Mouse (Mus musculus) liver, embryonic 14.5 days (tissue): ENCODE measurements around the gene Tmem41b. TPM values are rescaled to one million over a fixed set of nuclear protein-coding genes. Genes with fewer than 3 reads are reported as not detected.

ENCODE experiments used
- ATAC-seq: fragments of 200-750 bp; cut with Nextera tagmentation; 2 replicates; pipeline ENCODE4 v1.8.0; 2017; ENCODE audit warnings: moderate number of reproducible peaks, mild to moderate bottlenecking, moderate library complexity; ENCODE audit not compliant: insufficient read depth
- DNase-seq, 3 experiments: peaks; one replicate each; pipeline ENCODE4 v3.0.0-alpha.2; 2012 to 2013; ENCODE audit warnings: low read depth in 3 of 3, low spot score in 3 of 3
- H3K27ac ChIP-seq: fragments of 300-500 bp; sonication (generic); 2 replicates; pipeline ENCODE4 v1.5.1; 2014; ENCODE audit warnings: moderate library complexity, mild to moderate bottlenecking, control low read depth, inconsistent platforms
- H3K27me3 ChIP-seq: fragments of 300-500 bp; sonication (generic); 2 replicates; pipeline ENCODE4 v1.6.1; 2014; ENCODE audit warnings: mild to moderate bottlenecking, low read length, moderate library complexity; ENCODE audit not compliant: control insufficient read depth, insufficient read depth
- H3K36me3 ChIP-seq: fragments of 300-500 bp; sonication (generic); replicated peaks from 2 replicates; pipeline ENCODE4 v1.6.1; 2014; ENCODE audit warnings: low read depth; ENCODE audit not compliant: control insufficient read depth, insufficient read depth
- H3K4me1 ChIP-seq, 2 experiments: fragments of 200-500 bp in 1 of 2; fragments of 300-500 bp in 1 of 2; sonication (generic) in 1 of 2; replicated peaks; 2 replicates each; pipeline ENCODE4 v1.6.1; 2012 to 2014; ENCODE audit warnings: antibody characterized with exemption in 1 of 2, inconsistent platforms in 1 of 2, low read length in 1 of 2; ENCODE audit not compliant: control insufficient read depth in 2 of 2, insufficient read depth in 2 of 2
- H3K4me2 ChIP-seq: fragments of 300-500 bp; sonication (generic); 2 replicates; pipeline ENCODE4 v1.6.1; 2014; ENCODE audit warnings: low read depth, mild to moderate bottlenecking, control low read depth, moderate library complexity
- H3K4me3 ChIP-seq, 2 experiments: fragments of 200-500 bp in 1 of 2; fragments of 300-500 bp in 1 of 2; sonication (generic) in 1 of 2; 2 replicates each; pipeline ENCODE4 v1.5.1; 2012 to 2014; ENCODE audit warnings: low read depth in 2 of 2, low read length in 2 of 2, mild to moderate bottlenecking in 2 of 2, control low read depth in 1 of 2, inconsistent platforms in 1 of 2, moderate library complexity in 1 of 2; ENCODE audit not compliant: insufficient read depth in 1 of 2
- H3K9ac ChIP-seq: fragments of 300-500 bp; sonication (generic); replicated peaks from 2 replicates; pipeline ENCODE4 v1.6.1; 2014; ENCODE audit warnings: mild to moderate bottlenecking, control low read depth, moderate library complexity
- H3K9me3 ChIP-seq: fragments of 300-500 bp; sonication (generic); 2 replicates; pipeline ENCODE4 v1.6.1; 2016; ENCODE audit warnings: low read length, mixed read lengths; ENCODE audit not compliant: control insufficient read depth
- CTCF ChIP-seq: IDR thresholded peaks from 2 replicates; pipeline ENCODE4 v1.5.1; 2016; ENCODE audit warnings: antibody characterized with exemption, low read depth, control low read depth
- EP300 ChIP-seq: IDR thresholded peaks from 2 replicates; pipeline ENCODE4 v1.6.1; 2016; ENCODE audit warnings: antibody characterized with exemption, low read depth
- WGBS: fragments of 180-500 bp; shearing (Covaris S2); extraction: QIAGEN DNeasy Blood & Tissue Kit; methylation state at CpG from one replicate; pipeline ENCODE4 v1.1.7; 2014; ENCODE audit not compliant: insufficient replicate concordance; 5-methylcytosine and 5-hydroxymethylcytosine counted together
- polyA plus RNA-seq, 2 experiments: library from polyadenylated mRNA; depleted of rRNA in 1 of 2; stranded (reverse) in 1 of 2; unstranded in 1 of 2; fragments of >200 nt; fragmentation: Nextera tagmentation in 1 of 2; extraction: Ambion mirVana in 1 of 2; gene quantifications; 2 replicates each; pipeline versions ENCODE4 v1.2.1 to v1.2.3; 2012 to 2014

The Tmem41b gene
- polyA plus RNA-seq, 2 experiments, result 14.5 to 30.0 TPM

DNA sequence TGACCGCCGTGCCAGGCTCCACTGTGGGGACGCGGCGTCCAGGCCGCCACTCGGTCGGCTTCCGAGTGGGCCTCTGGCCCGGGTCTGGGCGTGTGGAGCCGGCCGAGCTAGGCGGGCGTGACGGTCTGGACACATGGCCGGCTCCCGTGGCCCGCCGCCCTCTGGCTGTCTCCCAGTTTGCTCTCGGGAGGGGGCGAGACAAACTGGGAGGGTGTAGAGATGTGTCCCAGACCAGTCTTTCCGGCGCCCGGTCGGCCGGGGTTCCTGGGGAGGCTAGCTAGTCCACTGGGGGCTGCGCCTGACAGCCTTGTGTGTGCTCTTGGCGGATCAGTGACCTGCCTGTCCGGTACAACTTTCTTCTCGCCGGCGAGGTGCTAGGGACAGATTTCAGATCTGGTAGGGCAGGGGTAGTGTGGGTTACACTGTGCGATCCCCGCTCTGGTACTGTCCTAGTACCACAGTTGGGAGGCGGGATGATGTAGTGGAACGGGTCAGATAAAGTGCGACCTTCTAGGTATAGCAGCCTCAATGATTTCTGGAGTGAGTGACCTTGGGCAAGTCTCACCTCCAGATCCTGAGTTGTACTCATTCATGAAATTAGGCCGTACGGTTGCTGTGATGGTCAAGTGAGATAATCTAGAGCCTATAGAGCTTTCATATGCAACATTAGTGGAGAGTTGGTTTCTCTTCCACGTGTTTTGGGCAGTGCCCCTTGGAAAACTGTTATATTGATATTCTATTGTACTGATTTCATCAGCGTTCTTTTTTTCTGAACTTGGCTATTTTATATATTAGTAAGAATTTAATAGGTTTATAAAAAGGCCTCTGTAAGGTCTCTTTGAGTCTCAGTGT, 32.1 kb upstream of the Tmem41b start:
- Histone ChIP-seq H3K27me3 (no peaks in the 10 kb centered on the region), H3K4me1 (peaks cover 4 to 11% of the 10 kb centered on the region in 2 experiments), H3K4me3 (peak overlapping the region; percentile 81 to 95), H3K4me2 (peak overlapping the region; percentile 95), H3K27ac (peak overlapping the region; percentile 46), H3K9ac (peak overlapping the region; percentile 80), H3K36me3 (no peaks in the 10 kb centered on the region; the same call in 1 of the 2 replicates), H3K9me3 (no peaks in the 10 kb centered on the region)
- ATAC-seq, result peak; percentile 78
- WGBS, result under 1% methylated on average over 42 of the region's 42 CpGs
- DNase-seq, result peak; percentile 26 to 41 (median 28)
- TF ChIP-seq CTCF (no peak), EP300 (no peak)

DNA sequence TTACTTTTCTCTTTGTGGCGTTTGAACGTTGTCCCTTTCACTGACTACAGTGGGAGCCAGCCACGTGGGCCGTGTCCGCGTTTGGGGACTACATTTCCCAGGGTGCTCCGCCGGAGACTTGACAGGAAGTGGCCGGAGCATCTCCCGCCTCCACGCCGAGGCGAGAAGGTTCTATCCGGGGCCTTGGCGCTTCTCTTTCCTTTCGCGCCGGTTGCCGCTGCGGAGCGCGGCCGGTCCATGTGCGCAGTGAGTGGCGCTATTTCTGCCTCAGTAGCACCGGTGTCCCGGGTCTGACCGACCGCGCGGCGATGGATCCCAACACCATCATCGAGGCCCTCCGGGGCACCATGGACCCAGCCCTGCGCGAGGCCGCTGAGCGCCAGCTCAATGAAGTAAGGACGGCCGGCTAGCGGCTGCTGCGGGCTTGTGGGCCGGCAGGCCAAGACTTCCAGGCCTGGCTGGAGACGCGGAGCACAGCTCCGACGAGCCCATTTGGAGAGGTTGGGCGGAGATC, 31.4 kb upstream of the Tmem41b start, which contains the start of gene Ipo7:
TSS of gene Ipo7 (plus strand) at position 158 of the 514 bp plus-strand sequence.
- Histone ChIP-seq H3K27me3 (no peaks in the 10 kb centered on the region), H3K4me2 (peak within 1 kb of the TSS; percentile 95), H3K4me3 (peak within 1 kb of the TSS; percentile 81 to 95), H3K9ac (peak within 1 kb of the TSS; percentile 80), H3K4me1 (peaks cover 4 to 11% of the 10 kb centered on the region in 2 experiments), H3K36me3 (no peaks in the 10 kb centered on the region; the same call in 1 of the 2 replicates), H3K27ac (peak within 1 kb of the TSS; percentile 46), H3K9me3 (no peaks in the 10 kb centered on the region)
- WGBS, result under 1% methylated on average over 48 of the region's 48 CpGs
- DNase-seq (peak; percentile 79 to 83 (median 80)), ATAC-seq (peak; percentile 90)
- TF ChIP-seq CTCF, result peak; percentile 24; the same call in 1 of the 2 replicates
- no peak for TF ChIP-seq EP300

DNA sequence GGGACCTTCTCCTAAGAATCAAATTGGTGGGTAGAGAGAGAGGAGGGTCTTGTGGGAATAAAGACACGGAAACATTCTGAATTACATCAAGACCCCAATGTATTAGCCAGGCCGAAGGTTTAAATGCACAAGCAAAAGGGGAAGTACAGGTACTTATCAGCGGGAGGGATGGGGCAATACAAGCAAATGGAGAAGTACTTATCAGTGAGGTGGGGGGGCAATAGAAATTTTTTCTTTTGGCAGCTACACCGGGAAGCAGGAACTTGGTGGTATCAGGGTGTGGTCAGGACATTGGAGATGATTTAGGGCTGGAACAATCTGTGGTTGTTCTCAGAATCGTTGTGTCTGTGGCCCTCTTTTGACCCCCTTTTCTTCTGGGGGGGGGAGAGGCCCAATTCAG, 27.5 kb upstream of the Tmem41b start:
- DNase-seq, result no peak
- Histone ChIP-seq H3K36me3 (no peaks in the 10 kb centered on the region), H3K27me3 (no peaks in the 10 kb centered on the region), H3K9me3 (no peaks in the 10 kb centered on the region), H3K9ac (no peak overlapping the region), H3K4me1 (0 out of 4 replicates have a peak, but pooled peaks cover 0 to 3% of the 10 kb centered on the region in 2 experiments), H3K4me3 (no peak overlapping the region), H3K27ac (no peak overlapping the region), H3K4me2 (no peak overlapping the region)
- WGBS, result 40% methylated on average over 5 of the region's 5 CpGs
- no peak for ATAC-seq
- TF ChIP-seq CTCF, result no peak
- TF ChIP-seq EP300, result no peak

DNA sequence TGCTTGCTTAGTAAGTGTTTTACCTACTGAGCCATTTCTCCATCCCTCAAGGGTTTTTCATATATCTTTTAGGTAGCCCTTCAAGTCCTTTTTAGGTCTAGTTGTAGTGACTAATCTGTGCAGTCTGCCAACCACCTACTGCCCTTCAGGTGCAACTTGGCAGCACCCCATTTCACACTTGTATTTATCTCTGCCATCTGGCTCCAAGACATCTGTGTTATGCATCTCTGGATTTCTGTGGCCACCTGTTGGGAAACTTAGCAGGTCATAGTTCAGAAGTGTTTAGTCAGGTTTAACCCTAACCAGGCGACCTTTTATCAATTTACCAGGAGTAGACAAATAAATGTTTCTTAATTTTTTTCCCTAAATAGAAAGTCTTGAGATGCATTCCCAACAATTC, 24.7 kb upstream of the Tmem41b start:
- Histone ChIP-seq H3K9me3 (no peaks in the 10 kb centered on the region), H3K27me3 (no peaks in the 10 kb centered on the region), H3K27ac (no peak overlapping the region), H3K4me3 (no peak overlapping the region), H3K4me2 (no peak overlapping the region), H3K9ac (no peak overlapping the region; the same call in 1 of the 2 replicates), H3K4me1 (peaks cover 3 to 4% of the 10 kb centered on the region in 2 experiments; a peak in 3 of 4 replicates), H3K36me3 (no peaks in the 10 kb centered on the region)
- TF ChIP-seq EP300 (no peak), CTCF (no peak)
- WGBS, result 27% methylated on average over 1 of the region's 1 CpGs
- DNase-seq (no peak), ATAC-seq (no peak)

DNA sequence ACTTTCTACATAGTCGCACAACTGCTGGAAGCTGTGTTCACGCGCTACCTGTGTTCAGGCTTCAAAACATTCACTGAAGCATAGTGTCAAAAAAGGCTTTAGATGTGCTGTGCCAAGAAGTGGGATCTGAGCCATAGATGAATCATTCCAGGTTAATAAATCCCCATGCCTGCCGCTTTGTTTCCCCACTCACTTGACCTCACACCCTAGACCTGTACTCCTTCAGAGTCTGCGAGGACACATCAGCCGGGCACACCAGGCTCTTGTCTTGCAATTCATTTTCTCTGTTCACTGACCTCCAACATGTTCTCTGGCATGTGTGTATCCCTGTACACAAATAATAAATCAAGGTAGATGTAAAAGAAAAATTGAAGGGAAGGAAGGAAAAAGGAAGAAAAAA, 22.4 kb upstream of the Tmem41b start:
- H3K9me3 ChIP-seq, result no peaks in the 10 kb centered on the region
- no peaks in the 10 kb centered on the region for H3K27me3 ChIP-seq
- H3K4me2 ChIP-seq, result no peak overlapping the region
- no peaks in the 10 kb centered on the region for H3K36me3 ChIP-seq
- DNase-seq, result no peak
- no peak overlapping the region for H3K9ac ChIP-seq
- no peak overlapping the region for H3K27ac ChIP-seq
- H3K4me3 ChIP-seq, result no peak overlapping the region
- peaks cover 3 to 4% of the 10 kb centered on the region in 2 experiments; a peak in 3 of 4 replicates for H3K4me1 ChIP-seq
- ATAC-seq, result no peak
- 85% methylated on average over 6 of the region's 6 CpGs for WGBS
- no peak for TF ChIP-seq CTCF
- no peak for TF ChIP-seq EP300
